Mouse (Mus musculus) spleen, adult 2 months (tissue): Measurements from ENCODE around the gene Gosr1. TPM values are rescaled to one million over a fixed set of nuclear protein-coding genes. Genes with fewer than 3 reads are reported as not detected.
"Not testable (repeated sequence)": the region's sequence is repeated elsewhere in the genome, so short reads cannot be mapped to it uniquely, and the experiment has no call there.

Experiments used
- DNase-seq, 2 experiments: peaks; one replicate each; pipeline versions ENCODE4 v3.0.0 to v3.0.0-alpha.2; 2012 to 2021; ENCODE audit warnings: low spot score in 2 of 2, low read depth in 1 of 2
- H3K27ac ChIP-seq: fragments of 200-500 bp; 2 replicates; pipeline ENCODE4 v1.5.1; 2012; ENCODE audit warnings: low read length, inconsistent platforms; ENCODE audit not compliant: insufficient read depth
- H3K27me3 ChIP-seq: fragments of 200-500 bp; 2 replicates; pipeline ENCODE4 v1.6.1; 2012; ENCODE audit warnings: mild to moderate bottlenecking, moderate library complexity, low read length, inconsistent platforms; ENCODE audit not compliant: control insufficient read depth, insufficient read depth
- H3K36me3 ChIP-seq: fragments of 200-500 bp; 2 replicates; pipeline ENCODE4 v1.6.1; 2012; ENCODE audit warnings: mild to moderate bottlenecking, low read length, inconsistent platforms; ENCODE audit not compliant: control insufficient read depth, insufficient read depth
- H3K4me1 ChIP-seq: fragments of 200-500 bp; 2 replicates; pipeline ENCODE4 v1.6.1; 2011; ENCODE audit warnings: inconsistent platforms; ENCODE audit not compliant: control insufficient read depth, insufficient read depth, insufficient read length
- H3K4me3 ChIP-seq: fragments of 200-500 bp; 2 replicates; pipeline ENCODE4 v1.5.1; 2011; ENCODE audit warnings: mild to moderate bottlenecking, inconsistent platforms; ENCODE audit not compliant: insufficient read depth, insufficient read length; ENCODE audit errors: extremely low read depth
- CTCF ChIP-seq: fragments of 200-500 bp; IDR thresholded peaks from 2 replicates; pipeline ENCODE4 v1.5.1; 2011; ENCODE audit warnings: mild to moderate bottlenecking, inconsistent platforms; ENCODE audit not compliant: insufficient read depth, insufficient read length, insufficient replicate concordance; ENCODE audit errors: extremely low read depth
- POLR2A ChIP-seq: fragments of 200-500 bp; IDR thresholded peaks from 2 replicates; pipeline ENCODE4 v1.6.1; 2011; ENCODE audit warnings: low read depth, low read length, inconsistent platforms
- WGBS: fragments of 180-500 bp; shearing (Covaris S2); methylation state at CpG from one replicate; pipeline ENCODE4 v1.1.7; 2018; 5-methylcytosine and 5-hydroxymethylcytosine counted together
- polyA plus RNA-seq: library from polyadenylated mRNA; depleted of rRNA; stranded (reverse); fragments of >200 nt; gene quantifications from 2 replicates; pipeline ENCODE4 v1.2.3, GENCODE M21; 2012; rRNA removed

Gene Gosr1
- polyA plus RNA-seq, 1 experiment = 12.2 TPM

- TF ChIP-seq POLR2A (no peak), CTCF (no peak)
- no peaks in the 10 kb centered on the region for H3K4me1 ChIP-seq
- no peaks in the 10 kb centered on the region for H3K27me3 ChIP-seq
- DNase-seq = no peak
- no peak overlapping the region for H3K4me3 ChIP-seq
- no peak overlapping the region for H3K27ac ChIP-seq
- no peaks in the 10 kb centered on the region for H3K36me3 ChIP-seq
- WGBS = 87% methylated on average over 1 of the region's 1 CpGs
These were observed 54.5 kb downstream of the Gosr1 start for GRCm38 (mm10) chr11:76708881-76709280.

GRCm38 (mm10) chr11:76708066-76708465 is 55.3 kb downstream of the Gosr1 start:
- 70% methylated on average over 1 of the region's 1 CpGs for WGBS
- no peak overlapping the region for H3K4me3 ChIP-seq
- no peak overlapping the region for H3K27ac ChIP-seq
- H3K4me1 ChIP-seq = no peaks in the 10 kb centered on the region
- no peak for TF ChIP-seq POLR2A
- TF ChIP-seq CTCF = no peak
- no peaks in the 10 kb centered on the region for H3K36me3 ChIP-seq
- no peak for DNase-seq
- no peaks in the 10 kb centered on the region for H3K27me3 ChIP-seq

GRCm38 (mm10) chr11:76707656-76708055 is 55.7 kb downstream of the Gosr1 start:
- 91% methylated on average over 3 of the region's 3 CpGs for WGBS
- no peak for DNase-seq
- TF ChIP-seq CTCF (no peak), POLR2A (no peak)
- Histone ChIP-seq H3K27me3 (no peaks in the 10 kb centered on the region), H3K4me1 (no peaks in the 10 kb centered on the region), H3K36me3 (no peaks in the 10 kb centered on the region), H3K4me3 (no peak overlapping the region), H3K27ac (no peak overlapping the region)

DNA sequence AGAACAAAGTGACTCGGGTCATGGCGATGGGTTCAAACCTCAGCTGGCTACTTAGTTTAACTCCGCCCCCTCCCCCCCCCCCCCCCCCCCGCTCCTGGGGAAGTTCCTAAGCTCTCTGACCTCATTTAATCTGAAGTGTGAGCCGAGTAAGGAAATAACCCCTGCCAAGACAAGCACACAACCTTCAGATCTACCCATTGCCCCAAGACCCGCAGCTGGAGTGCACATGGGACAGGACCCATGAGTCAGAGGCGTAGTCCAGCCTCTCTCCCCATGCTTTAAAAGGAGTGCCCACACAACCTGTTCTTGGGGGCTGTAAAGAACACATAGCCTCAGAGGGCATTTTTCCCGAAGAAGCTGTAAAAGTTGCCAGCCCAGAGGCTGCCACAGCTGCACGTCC is 63.8 kb downstream of the Gosr1 start:
- H3K27ac ChIP-seq = no peak overlapping the region
- no peak for DNase-seq
- no peak overlapping the region for H3K4me3 ChIP-seq
- 53% methylated on average over 7 of the region's 9 CpGs for WGBS
- TF ChIP-seq POLR2A = no peak
- TF ChIP-seq CTCF = no peak
- H3K36me3 ChIP-seq = no peaks in the 10 kb centered on the region
- H3K27me3 ChIP-seq = no peaks in the 10 kb centered on the region
- H3K4me1 ChIP-seq = no peaks in the 10 kb centered on the region

- Histone ChIP-seq H3K4me1 (no peaks in the 10 kb centered on the region), H3K36me3 (no peaks in the 10 kb centered on the region), H3K27ac (no peak overlapping the region), H3K4me3 (no peak overlapping the region), H3K27me3 (no peaks in the 10 kb centered on the region)
- TF ChIP-seq POLR2A (no peak), CTCF (no peak)
- DNase-seq = no peak
- WGBS = 74% methylated on average over 6 of the region's 6 CpGs
These were observed 67.6 kb downstream of the Gosr1 start for GRCm38 (mm10) chr11:76695810-76696209.

- WGBS = 72% methylated on average over 3 of the region's 3 CpGs
- H3K4me3 ChIP-seq = no peak overlapping the region
- H3K4me1 ChIP-seq = no peaks in the 10 kb centered on the region
- H3K27me3 ChIP-seq = no peaks in the 10 kb centered on the region
- no peak for DNase-seq
- H3K36me3 ChIP-seq = no peaks in the 10 kb centered on the region
- H3K27ac ChIP-seq = no peak overlapping the region
- TF ChIP-seq CTCF (no peak), POLR2A (no peak)
These were observed 71.3 kb downstream of the Gosr1 start for GRCm38 (mm10) chr11:76692096-76692495.

DNA sequence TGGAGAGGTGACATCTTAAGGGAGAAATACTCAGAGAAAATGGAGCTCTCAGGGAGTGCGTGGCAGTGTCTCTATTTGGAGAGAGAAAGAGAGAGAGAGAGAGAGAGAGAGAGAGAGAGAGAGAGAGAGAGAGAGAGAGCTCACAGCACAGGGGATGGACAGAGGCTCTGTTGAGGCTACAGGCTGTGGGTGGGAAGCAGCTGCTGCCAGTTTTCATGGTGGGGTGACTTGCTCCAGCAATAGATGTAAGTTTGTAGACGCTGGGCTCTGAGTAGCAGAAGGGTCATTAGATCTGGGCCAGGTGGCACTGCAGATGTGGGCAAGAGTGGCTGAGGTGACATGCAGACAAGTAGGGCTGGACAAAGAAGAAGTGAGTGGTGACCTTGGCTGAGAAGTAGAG is 77.8 kb downstream of the Gosr1 start:
- Histone ChIP-seq H3K36me3 (no peaks in the 10 kb centered on the region), H3K27ac (no peak overlapping the region), H3K4me1 (no peaks in the 10 kb centered on the region), H3K27me3 (no peaks in the 10 kb centered on the region), H3K4me3 (no peak overlapping the region)
- no peak for DNase-seq
- WGBS = 79% methylated on average over 2 of the region's 2 CpGs
- TF ChIP-seq CTCF = no peak
- no peak for TF ChIP-seq POLR2A

DNA sequence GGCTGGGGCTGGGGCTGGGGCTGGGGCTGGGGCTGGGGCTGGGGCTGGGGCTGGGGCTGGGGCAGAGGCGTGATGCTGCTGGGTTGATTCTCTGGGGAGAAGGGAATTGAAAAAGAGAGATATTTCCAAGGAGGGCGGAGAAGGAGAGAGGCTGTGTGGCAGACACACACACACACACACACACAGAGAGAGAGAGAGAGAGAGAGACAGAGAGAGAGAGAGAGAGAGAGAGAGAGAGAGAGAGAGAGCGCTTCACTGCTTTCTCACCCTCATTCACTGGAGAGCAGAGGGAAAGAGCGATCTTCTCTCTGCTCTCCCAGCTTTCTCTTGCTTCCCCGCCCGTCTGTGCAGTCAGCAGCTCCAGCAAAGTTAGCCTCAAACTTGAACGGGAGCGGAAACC is 83.9 kb downstream of the Gosr1 start, which contains the start of gene Trarg1:
Trarg1 (plus strand) TSS at position 301 of the 400 bp plus-strand sequence.
- H3K27ac ChIP-seq, H3K4me3 ChIP-seq, H3K27me3 ChIP-seq, DNase-seq, H3K36me3 ChIP-seq, H3K4me1 ChIP-seq: not testable (repeated sequence)
- 55% methylated on average over 8 of the region's 8 CpGs for WGBS

Other genes with a start within 250 kb of the Gosr1 start
- gene Abr, start 141.3 kb downstream of the Gosr1 start, polyA plus RNA-seq = 37.2 and 41.9 TPM in 2 replicates
- not detected in 2 replicates for gene Bhlha9, start 91.1 kb downstream of the Gosr1 start, polyA plus RNA-seq
- gene Trarg1, start 83.8 kb downstream of the Gosr1 start, polyA plus RNA-seq = 0.61 and 0.78 TPM in 2 replicates
- 3.4 and 4.7 TPM in 2 replicates for gene Cpd, start 83.4 kb upstream of the Gosr1 start, polyA plus RNA-seq
- gene Tmigd1, start 138.6 kb upstream of the Gosr1 start, polyA plus RNA-seq = not detected in 2 replicates
- gene Blmh, start 161.2 kb upstream of the Gosr1 start, polyA plus RNA-seq = 5.9 and 6.2 TPM in 2 replicates
- 6.1 and 6.2 TPM in 2 replicates for gene Slc6a4, start 235.0 kb upstream of the Gosr1 start, polyA plus RNA-seq